Mouse (Mus musculus) left cerebral cortex, postnatal 14 days (tissue): ENCODE results near the gene Uhmk1. TPM values are rescaled to one million over a fixed set of nuclear protein-coding genes. Genes with fewer than 3 reads are reported as not detected.
"Not testable (repeated sequence)": the region's sequence is repeated elsewhere in the genome, so short reads cannot be mapped to it uniquely, and the experiment has no call there.

Experiments
- DNase-seq, 2 experiments: peaks; one replicate each; pipeline ENCODE4 v3.0.0; 2021 to 2022; ENCODE audit warnings: low spot score in 2 of 2, mixed read lengths in 1 of 2
- intact Hi-C: fragments of 180-260 bp; cut with DNase I; formaldehyde crosslinking; loops from one replicate; pipeline ENCODE4 v1.15.1; 2025
- long read RNA-seq, 2 experiments: library from polyadenylated mRNA; stranded (forward); transcript quantifications; one replicate each; pipeline ENCODE4 v2.0.0; 2021
- total RNA-seq, 2 experiments: library from RNA; stranded (reverse); gene quantifications; 2 replicates each; pipeline ENCODE4 v1.2.3; 2021

The Uhmk1 gene
- total RNA-seq = 100 to 1,000 TPM; 144 to 155 TPM
- long read RNA-seq, experiment 1, full-length matches to known transcripts = 14 of 36 reads
- long read RNA-seq, experiment 1, partial matches to known transcripts = 1 of 36 reads
- long read RNA-seq, experiment 1, other reads (novel, unspliced or antisense) = 21 of 36 reads
- long read RNA-seq, experiment 2, full-length matches to known transcripts = 7 of 18 reads
- long read RNA-seq, experiment 2, partial matches to known transcripts = 0 of 18 reads
- long read RNA-seq, experiment 2, other reads (novel, unspliced or antisense) = 11 of 18 reads

- peak; percentile 83 to 85 for DNase-seq
- intact Hi-C loops = loop anchor here (5.0 kb wide), 1 partner anchor 397 kb away; no protein-coding TSS in a partner anchor
These were observed at the start of gene Uhmk1 for GRCm38 (mm10) chr1:170214757-170215522. Gene Uhmk1, minus strand, starts transcription at chr1:170215397.

GRCm38 (mm10) chr1:170255560-170255910, 40.3 kb upstream of the Uhmk1 start:
- intact Hi-C loops = no loop called here

GRCm38 (mm10) chr1:170254893-170255559, 39.8 kb upstream of the Uhmk1 start:
- no peak for DNase-seq
- intact Hi-C loops = no loop called here

More at GRCm38 (mm10) chr1:170255560-170255910, 40.3 kb upstream of the Uhmk1 start:
- peak; percentile 83 to 84 for DNase-seq

GRCm38 (mm10) chr1:170245016-170245415, 29.8 kb upstream of the Uhmk1 start:
- intact Hi-C loops = no loop called here
- no peak for DNase-seq

- intact Hi-C loops, DNase-seq: not testable (repeated sequence)
These were observed 17.5 kb upstream of the Uhmk1 start, which contains the start of gene Sh2d1b2 for GRCm38 (mm10) chr1:170232688-170233087. Gene Sh2d1b2, plus strand, starts transcription at chr1:170232749.

GRCm38 (mm10) chr1:170223276-170223675, 8.1 kb upstream of the Uhmk1 start:
- no peak for DNase-seq
- intact Hi-C loops = no loop called here

GRCm38 (mm10) chr1:170220351-170220750, 5.2 kb upstream of the Uhmk1 start:
- no peak for DNase-seq
- intact Hi-C loops = no loop called here

GRCm38 (mm10) chr1:170218091-170218884, 3.1 kb upstream of the Uhmk1 start:
- intact Hi-C loops = loop anchor here (5.0 kb wide), 1 partner anchor 394 kb away; no protein-coding TSS in a partner anchor
- peak; percentile 14 to 31 for DNase-seq

- intact Hi-C loops = loop anchor here (5.0 kb wide), 1 partner anchor 397 kb away; no protein-coding TSS in a partner anchor
- DNase-seq = no peak
These were observed 393 bp upstream of the Uhmk1 start for GRCm38 (mm10) chr1:170215590-170215989.

- no peak for DNase-seq
- intact Hi-C loops = no loop called here
These were observed 827 bp downstream of the Uhmk1 start for GRCm38 (mm10) chr1:170214383-170214756.

- DNase-seq = no peak
- intact Hi-C loops = no loop called here
These were observed 1.9 kb downstream of the Uhmk1 start for GRCm38 (mm10) chr1:170213181-170213879.

GRCm38 (mm10) chr1:170206395-170206794, 8.8 kb downstream of the Uhmk1 start:
- DNase-seq = no peak
- intact Hi-C loops = no loop called here

- DNase-seq = peak in 1 of 2 experiments; percentile 49
- intact Hi-C loops = no loop called here
These were observed 14.8 kb downstream of the Uhmk1 start for GRCm38 (mm10) chr1:170200379-170200778.

GRCm38 (mm10) chr1:170196211-170196610, 19.0 kb downstream of the Uhmk1 start:
- intact Hi-C loops = no loop called here
- no peak for DNase-seq

GRCm38 (mm10) chr1:170191925-170192324, 23.3 kb downstream of the Uhmk1 start:
- no peak for DNase-seq
- intact Hi-C loops = no loop called here

- DNase-seq = no peak
- intact Hi-C loops = no loop called here
These were observed 25.0 kb downstream of the Uhmk1 start for GRCm38 (mm10) chr1:170190225-170190624.

GRCm38 (mm10) chr1:170188601-170189000, 26.6 kb downstream of the Uhmk1 start:
- intact Hi-C loops = no loop called here
- DNase-seq = peak in 1 of 2 experiments; percentile 31

- peak; percentile 28 to 69 for DNase-seq
These were observed 28.7 kb downstream of the Uhmk1 start for GRCm38 (mm10) chr1:170186531-170186930.

GRCm38 (mm10) chr1:170185137-170185536, 30.1 kb downstream of the Uhmk1 start:
- intact Hi-C loops = no loop called here
- no peak for DNase-seq

More at GRCm38 (mm10) chr1:170186531-170186930, 28.7 kb downstream of the Uhmk1 start:
- intact Hi-C loops = no loop called here
